27 mouse cellular contexts compared by ENCODE assay signal in genomic region chr13:11192471-11192870, GRCm38 (mm10).
A peak's percentile ranks its signal among the peaks of the same experiment; 100 is the strongest.
DNase-seq lines count a peak whose midpoint lies in the region; ATAC-seq lines count a peak whose summit lies in the region.
"Had no signal": no experiment of that assay in that cellular context is flagged by ENCODE, and none has a peak within 500 bp of the region (broad histone marks: within the 10 kb centered on the region; RNA-seq: fewer than 3 reads in every experiment).

No protein-coding gene starts in this region.

- H3K4me1 ChIP-seq in kidney, embryonic 14.5 days (ENCODE audit: control insufficient read depth, insufficient read depth, low read length), result no peaks in the 10 kb centered on the region
- H3K4me1 ChIP-seq in kidney, embryonic 16.5 days (ENCODE audit: insufficient read depth, low read length), result no peaks in the 10 kb centered on the region
- H3K4me1 ChIP-seq: embryonic facial prominence, embryonic 10.5 days; embryonic facial prominence, embryonic 12.5 days; forebrain, embryonic 13.5 days; forebrain, embryonic 15.5 days had no signal

- H3K9me3 ChIP-seq in kidney, embryonic 14.5 days (ENCODE audit: control insufficient read depth, low read length), result no peaks in the 10 kb centered on the region
- no peaks in the 10 kb centered on the region for H3K9me3 ChIP-seq in kidney, embryonic 16.5 days (ENCODE audit: low read length)
- H3K9me3 ChIP-seq: embryonic facial prominence, embryonic 10.5 days; embryonic facial prominence, embryonic 12.5 days; forebrain, embryonic 13.5 days; forebrain, embryonic 15.5 days; G1E had no signal

- no peaks in the 10 kb centered on the region for H3K27me3 ChIP-seq in kidney, embryonic 14.5 days (ENCODE audit: control insufficient read depth, insufficient read depth, low read length)
- no peaks in the 10 kb centered on the region for H3K27me3 ChIP-seq in kidney, embryonic 16.5 days (ENCODE audit: insufficient read depth, low read length)
- H3K27me3 ChIP-seq: CH12.LX; embryonic facial prominence, embryonic 12.5 days; forebrain, embryonic 13.5 days; forebrain, embryonic 15.5 days; Patski had no signal

- no peaks in the 10 kb centered on the region for H3K36me3 ChIP-seq in kidney, embryonic 14.5 days (ENCODE audit: control insufficient read depth, insufficient read depth, low read length)
- no peaks in the 10 kb centered on the region for H3K36me3 ChIP-seq in kidney, embryonic 16.5 days (ENCODE audit: insufficient read depth, low read length)
- H3K36me3 ChIP-seq: embryonic facial prominence, embryonic 10.5 days; embryonic facial prominence, embryonic 12.5 days; forebrain, embryonic 15.5 days; G1E had no signal

- peak; percentile 9 for DNase-seq in embryo, embryonic 10 days (ENCODE audit: low spot score)
- no peak for DNase-seq in embryo, embryonic 9.5 days (ENCODE audit: extremely low spot score)
- no peak for DNase-seq in kidney, postnatal 4 days
- DNase-seq in kidney, postnatal 25 days, result no peak
- DNase-seq in forelimb bud, embryonic 11.5 days (ENCODE audit: low read depth, low spot score), result peak; percentile 5
- no peak for DNase-seq in yolk sac, embryonic 10.5 days (ENCODE audit: low spot score)
- DNase-seq: adrenal gland, adult 8-10 months; adrenal gland, postnatal 14 days; adrenal gland, postnatal 36 days; B cell, adult 2 months; cerebellum, adult 11-12 months; cerebellum, adult 2 months; cerebellum, adult 9-10 months; cerebellum, postnatal 10 days; cerebellum, postnatal 25 days; embryo, embryonic 11 days had no signal

- WGBS in kidney, embryonic 14.5 days, result 41% methylated on average over 8 of the region's 8 CpGs
- WGBS in kidney, embryonic 16.5 days, result 35% methylated on average over 8 of the region's 8 CpGs

- no peak overlapping the region for H3K27ac ChIP-seq in kidney, embryonic 14.5 days (ENCODE audit: low read depth, low read length)
- H3K27ac ChIP-seq in kidney, embryonic 16.5 days (ENCODE audit: low read length), result no peak overlapping the region
- H3K27ac ChIP-seq: embryonic facial prominence, embryonic 10.5 days; embryonic facial prominence, embryonic 12.5 days; forebrain, embryonic 13.5 days; forebrain, embryonic 15.5 days had no signal

- no peak overlapping the region for H3K4me2 ChIP-seq in kidney, embryonic 14.5 days (replicated peaks; ENCODE audit: low read depth, low read length)
- H3K4me2 ChIP-seq in kidney, embryonic 16.5 days (replicated peaks; ENCODE audit: low read depth, low read length), result no peak overlapping the region
- H3K4me2 ChIP-seq: embryonic facial prominence, embryonic 12.5 days; forebrain, embryonic 13.5 days; forebrain, embryonic 15.5 days had no signal

- ATAC-seq in kidney, embryonic 14.5 days (ENCODE audit: low FRiP score, low TSS enrichment), result peak; percentile 86
- ATAC-seq in kidney, embryonic 16.5 days (ENCODE audit: low FRiP score, low TSS enrichment), result peak; percentile 74; the same call in 1 of the 2 replicates
- ATAC-seq: activated CD4-positive, CD25-positive, alpha-beta regulatory T cell, adult 4 months; CD4-positive, CD25-positive, alpha-beta regulatory T cell, adult 4 months; forebrain, embryonic 13.5 days; forebrain, embryonic 15.5 days; Patski had no signal

- no peak overlapping the region for H3K9ac ChIP-seq in kidney, embryonic 14.5 days (ENCODE audit: low read depth, low read length)
- H3K9ac ChIP-seq in kidney, embryonic 16.5 days (replicated peaks; ENCODE audit: low read length), result no peak overlapping the region
- H3K9ac ChIP-seq: embryonic facial prominence, embryonic 12.5 days; forebrain, embryonic 13.5 days; forebrain, embryonic 15.5 days had no signal

- H3K4me3 ChIP-seq in kidney, embryonic 14.5 days (ENCODE audit: low read length), result no peak overlapping the region
- no peak overlapping the region for H3K4me3 ChIP-seq in kidney, embryonic 16.5 days (ENCODE audit: low read length)
- H3K4me3 ChIP-seq: embryonic facial prominence, embryonic 10.5 days; embryonic facial prominence, embryonic 12.5 days; forebrain, embryonic 13.5 days; forebrain, embryonic 15.5 days had no signal

Comparison
In these comparisons a context has a peak if more than half of its experiments do, and no peak if none do; other contexts are left out.
1. DNase-seq: peak in embryo, embryonic 10 days (single experiment) and forelimb bud, embryonic 11.5 days (single experiment); none in embryo, embryonic 9.5 days (single experiment), kidney, postnatal 4 days (0 of 2), kidney, postnatal 25 days (0 of 2) and yolk sac, embryonic 10.5 days (single experiment).